Mouse (Mus musculus) limb, embryonic 10.5 days (tissue): ENCODE results near the gene Abhd17b. TPM values are rescaled to one million over a fixed set of nuclear protein-coding genes. Genes with fewer than 3 reads are reported as not detected.
"Not testable (repeated sequence)": the region's sequence is repeated elsewhere in the genome, so short reads cannot be mapped to it uniquely, and the experiment has no call there.

Experiments
- DNase-seq: peaks from one replicate; pipeline ENCODE4 v3.0.0-alpha.2; 2017; ENCODE audit warnings: low spot score
- H3K27ac ChIP-seq: fragments of 300-500 bp; sonication (generic); 2 replicates; pipeline ENCODE4 v1.5.1; 2016; ENCODE audit warnings: mild to moderate bottlenecking
- H3K27me3 ChIP-seq: fragments of 300-500 bp; sonication (generic); 2 replicates; pipeline ENCODE4 v1.6.1; 2016; ENCODE audit warnings: low read depth, mild to moderate bottlenecking; ENCODE audit not compliant: poor library complexity, severe bottlenecking
- H3K36me3 ChIP-seq: fragments of 300-500 bp; sonication (generic); 2 replicates; pipeline ENCODE4 v1.6.1; 2016; ENCODE audit warnings: mild to moderate bottlenecking, moderate library complexity
- H3K4me1 ChIP-seq: fragments of 300-500 bp; sonication (generic); 2 replicates; pipeline ENCODE4 v1.6.1; 2016
- H3K4me3 ChIP-seq: fragments of 300-500 bp; sonication (generic); 2 replicates; pipeline ENCODE4 v1.5.1; 2016; ENCODE audit warnings: mild to moderate bottlenecking, moderate library complexity
- H3K9me3 ChIP-seq: fragments of 300-500 bp; sonication (generic); replicated peaks from 2 replicates; pipeline ENCODE4 v1.6.1; 2016; ENCODE audit warnings: mild to moderate bottlenecking
- WGBS: fragments of 180-500 bp; shearing (Covaris S2); methylation state at CpG from one replicate; pipeline ENCODE4 v1.1.7; 2016; 5-methylcytosine and 5-hydroxymethylcytosine counted together
- polyA plus RNA-seq: library from polyadenylated mRNA; unstranded; fragments of >200 nt; fragmentation: Nextera tagmentation; extraction: Ambion mirVana; gene quantifications from 2 replicates; pipeline ENCODE4 v1.2.1, GENCODE M21; 2016

Gene Abhd17b
- polyA plus RNA-seq = 23.8 and 28.8 TPM in 2 replicates

DNA sequence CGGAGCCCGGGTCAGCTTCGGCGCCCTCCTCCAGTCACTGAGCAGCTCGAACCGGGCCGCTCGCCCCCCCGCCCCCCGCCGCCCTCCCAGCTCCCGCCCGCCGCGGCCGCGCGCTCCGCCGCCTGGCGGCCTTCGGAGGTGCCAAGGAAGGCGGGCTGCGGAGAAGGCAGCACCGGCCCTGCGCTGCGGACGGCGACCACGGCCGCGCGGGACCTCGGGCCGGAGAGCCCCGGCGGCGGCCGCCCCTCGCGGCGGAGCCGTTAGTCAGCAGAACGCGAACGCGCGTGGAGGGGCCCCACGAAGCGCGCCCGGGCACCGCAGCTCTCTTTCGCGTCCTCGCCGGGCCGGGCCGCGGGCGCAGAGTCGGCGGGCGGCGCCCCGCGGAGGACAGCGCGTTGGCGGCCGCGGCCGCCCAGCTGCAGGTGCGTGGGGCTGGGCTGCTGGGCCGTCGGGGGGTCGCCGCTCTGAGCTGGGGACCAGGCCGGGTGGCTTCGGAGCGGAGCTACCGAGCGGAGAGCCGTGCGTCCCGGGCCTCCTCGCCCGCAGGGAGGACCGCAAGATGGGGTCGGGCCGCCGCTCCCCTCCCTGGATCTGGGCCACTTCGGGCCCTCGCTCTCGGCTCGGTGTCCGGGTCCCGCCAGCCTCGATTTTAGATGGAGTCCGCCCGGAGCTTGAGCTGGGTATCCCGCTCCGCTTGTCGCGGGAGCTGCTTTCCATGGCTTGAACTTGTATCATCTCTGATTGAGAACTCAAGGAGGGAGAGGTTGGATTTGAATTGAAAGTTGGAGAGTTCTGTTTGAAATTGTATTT is at the start of gene Abhd17b:
Gene Abhd17b (plus strand): TSS at position 14 of the 810 bp plus-strand sequence.
- under 1% methylated on average over 71 of the region's 105 CpGs for WGBS
- Histone ChIP-seq H3K36me3 (no peaks in the 10 kb centered on the region), H3K27ac (peak within 1 kb of the TSS; percentile 98), H3K9me3 (no peaks in the 10 kb centered on the region), H3K4me3 (peak within 1 kb of the TSS; percentile 95), H3K27me3 (no peaks in the 10 kb centered on the region), H3K4me1 (peaks cover 19% of the 10 kb centered on the region)
- DNase-seq = peak; percentile 67

DNA sequence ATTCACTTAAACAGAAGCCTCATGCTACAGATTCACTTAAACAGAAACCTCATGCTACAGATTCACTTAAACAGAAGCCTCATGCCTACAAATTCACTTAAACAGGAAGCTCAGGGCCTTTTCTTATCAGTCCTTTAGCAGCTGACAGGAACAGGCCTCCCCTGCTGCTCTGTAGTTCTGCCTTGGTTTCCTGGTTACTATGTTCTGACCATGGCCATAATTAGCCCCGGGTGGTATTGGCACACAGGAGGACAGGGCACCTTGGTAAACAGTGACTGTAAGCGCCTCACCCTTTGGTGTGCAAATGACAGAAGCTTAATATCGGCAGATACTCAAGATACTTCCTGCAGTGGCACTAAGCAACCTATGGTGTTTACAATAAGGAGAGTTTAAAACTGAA is 49.1 kb upstream of the Abhd17b start:
- no peaks in the 10 kb centered on the region for H3K9me3 ChIP-seq
- H3K27me3 ChIP-seq = no peaks in the 10 kb centered on the region
- DNase-seq = no peak
- no peak overlapping the region for H3K27ac ChIP-seq
- H3K4me1 ChIP-seq = no peaks in the 10 kb centered on the region
- 0 out of 2 replicates have a peak, but pooled peaks cover 3% of the 10 kb centered on the region for H3K36me3 ChIP-seq
- 81% methylated on average over 3 of the region's 3 CpGs for WGBS
- no peak overlapping the region for H3K4me3 ChIP-seq

DNA sequence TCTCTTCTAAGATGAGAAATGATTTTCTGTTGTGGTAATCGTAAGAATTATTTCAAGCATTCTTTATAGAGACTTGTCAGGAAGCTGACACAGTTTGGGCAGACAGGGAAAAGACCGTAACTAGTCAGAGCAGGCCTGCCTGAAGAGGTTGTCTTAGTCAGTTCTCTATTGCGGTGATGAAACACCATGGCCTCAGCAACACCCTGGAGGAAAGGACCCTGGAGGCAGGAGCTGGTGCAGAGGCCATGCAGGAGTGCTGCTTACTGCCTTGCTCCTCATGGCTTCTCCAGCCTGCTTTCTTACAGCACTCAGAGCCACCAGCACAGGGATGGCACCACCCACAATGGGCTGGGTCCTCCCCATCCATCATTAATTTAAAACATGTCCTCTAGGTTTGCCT is 47.7 kb upstream of the Abhd17b start:
- Histone ChIP-seq H3K9me3 (no peaks in the 10 kb centered on the region), H3K27me3 (no peaks in the 10 kb centered on the region), H3K36me3 (0 out of 2 replicates have a peak, but pooled peaks cover 3% of the 10 kb centered on the region), H3K4me1 (no peaks in the 10 kb centered on the region), H3K27ac (no peak overlapping the region), H3K4me3 (no peak overlapping the region)
- WGBS = 91% methylated on average over 3 of the region's 3 CpGs
- DNase-seq = no peak

DNA sequence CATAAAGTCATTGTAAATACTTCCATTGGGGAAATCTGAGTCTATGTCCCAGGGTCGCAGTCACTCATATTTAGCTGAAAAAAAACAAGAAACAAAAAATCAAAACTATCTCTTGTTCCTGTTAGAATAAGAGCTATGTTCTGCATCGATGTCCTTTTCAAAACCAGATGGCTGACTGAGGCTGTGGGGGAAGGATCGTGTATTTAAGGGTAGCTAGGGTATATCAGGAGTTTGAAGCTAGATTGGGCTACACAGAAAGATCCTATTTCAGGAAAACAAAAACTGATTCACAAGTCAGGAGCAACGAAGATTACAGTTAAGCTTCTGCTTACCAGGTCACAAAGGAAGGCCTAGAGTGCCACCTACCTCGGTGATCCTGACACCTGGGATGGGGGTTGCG is 42.7 kb upstream of the Abhd17b start:
- H3K4me3 ChIP-seq = no peak overlapping the region
- no peaks in the 10 kb centered on the region for H3K36me3 ChIP-seq
- no peaks in the 10 kb centered on the region for H3K9me3 ChIP-seq
- H3K27me3 ChIP-seq = no peaks in the 10 kb centered on the region
- H3K27ac ChIP-seq = no peak overlapping the region
- no peak for DNase-seq
- 86% methylated on average over 6 of the region's 6 CpGs for WGBS
- no peaks in the 10 kb centered on the region for H3K4me1 ChIP-seq

DNA sequence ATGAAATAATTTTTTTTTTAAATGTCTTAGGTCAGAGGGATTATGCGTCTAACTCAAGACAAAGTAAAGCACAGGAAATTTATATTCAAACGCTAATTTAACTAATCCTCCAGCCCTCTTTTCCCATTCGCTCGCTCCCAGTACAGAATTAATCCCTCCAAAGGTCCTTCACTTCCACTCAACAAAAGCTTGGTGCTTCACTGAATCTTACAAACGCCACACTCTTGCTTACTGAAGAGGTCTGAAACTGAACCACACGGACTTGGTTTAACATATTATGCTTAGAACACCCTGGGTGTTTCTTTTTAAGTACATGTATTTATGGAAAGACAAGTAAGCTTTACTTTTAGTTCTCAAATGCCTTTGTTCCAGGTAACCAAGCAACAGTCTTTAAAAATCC is 41.7 kb upstream of the Abhd17b start:
- 71% methylated on average over 6 of the region's 6 CpGs for WGBS
- Histone ChIP-seq H3K4me1 (no peaks in the 10 kb centered on the region), H3K36me3 (no peaks in the 10 kb centered on the region), H3K4me3 (no peak overlapping the region), H3K27ac (no peak overlapping the region), H3K9me3 (no peaks in the 10 kb centered on the region), H3K27me3 (no peaks in the 10 kb centered on the region)
- DNase-seq = no peak

DNA sequence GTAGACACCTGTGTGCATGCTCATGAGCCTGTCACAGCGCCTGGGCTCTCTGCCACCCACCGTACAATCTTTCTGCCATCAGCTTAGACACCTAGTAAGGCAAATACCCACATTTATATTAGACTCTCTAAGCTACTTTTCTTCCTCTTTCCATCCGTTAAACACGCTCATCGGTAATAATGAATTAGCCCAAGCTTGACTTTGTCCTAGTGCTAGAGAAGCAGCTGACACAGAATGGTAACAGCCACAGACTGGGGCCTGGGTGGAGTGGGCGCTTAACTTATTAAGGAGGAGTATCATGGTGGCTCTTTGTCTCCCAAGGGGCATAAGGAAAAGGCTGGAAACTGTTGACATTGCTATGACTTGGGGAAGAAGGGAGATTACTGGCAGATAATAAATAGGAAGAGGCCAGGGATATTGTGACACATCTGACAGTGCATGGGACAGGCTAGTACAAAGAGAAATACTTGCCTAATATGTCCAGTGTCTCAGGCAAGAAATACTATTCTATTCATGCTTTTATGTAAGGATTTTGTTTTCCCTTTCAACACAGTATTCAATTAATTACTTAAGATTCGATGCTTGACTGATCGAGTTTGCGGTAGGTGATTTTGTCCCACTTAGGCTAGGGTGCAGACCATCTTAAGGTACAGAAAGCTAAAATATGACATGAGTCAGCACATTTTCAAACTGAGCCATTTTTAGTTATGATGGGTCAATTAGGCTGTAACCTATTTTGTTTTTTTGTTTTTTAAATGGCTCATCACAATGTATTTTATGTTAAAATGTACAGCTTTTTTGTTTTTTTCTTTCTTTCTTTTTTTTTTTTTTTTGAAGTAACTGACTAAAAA is 41.0 kb upstream of the Abhd17b start:
- 93% methylated on average over 9 of the region's 9 CpGs for WGBS
- Histone ChIP-seq H3K27me3 (no peaks in the 10 kb centered on the region), H3K36me3 (no peaks in the 10 kb centered on the region), H3K4me3 (no peak overlapping the region), H3K9me3 (no peaks in the 10 kb centered on the region), H3K27ac (no peak overlapping the region), H3K4me1 (no peaks in the 10 kb centered on the region)
- no peak for DNase-seq

DNA sequence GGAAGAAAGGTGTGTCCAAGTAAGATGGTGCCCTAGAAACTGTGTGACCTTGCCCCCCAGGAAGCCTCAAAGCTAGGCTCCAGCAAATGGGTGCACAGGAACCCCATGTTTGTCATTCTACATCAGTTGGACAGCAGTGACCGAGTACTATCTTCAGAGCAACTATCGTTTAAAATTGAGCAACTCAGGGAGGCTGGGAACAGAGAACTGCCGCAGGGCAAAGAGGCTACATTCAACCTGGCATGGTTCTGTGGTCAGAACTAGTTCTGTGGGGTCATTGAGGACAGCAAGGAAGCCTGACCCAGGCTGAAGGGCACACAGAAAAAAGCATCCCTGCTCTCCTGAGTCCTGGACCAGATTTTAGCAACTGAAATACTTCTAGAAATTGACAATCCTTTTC is 37.2 kb upstream of the Abhd17b start:
- H3K4me1 ChIP-seq = no peaks in the 10 kb centered on the region
- no peaks in the 10 kb centered on the region for H3K27me3 ChIP-seq
- WGBS = 93% methylated on average over 3 of the region's 3 CpGs
- H3K9me3 ChIP-seq = no peaks in the 10 kb centered on the region
- H3K4me3 ChIP-seq = no peak overlapping the region
- H3K36me3 ChIP-seq = peaks cover 3% of the 10 kb centered on the region; the same call in 1 of the 2 replicates
- no peak for DNase-seq
- H3K27ac ChIP-seq = no peak overlapping the region

DNA sequence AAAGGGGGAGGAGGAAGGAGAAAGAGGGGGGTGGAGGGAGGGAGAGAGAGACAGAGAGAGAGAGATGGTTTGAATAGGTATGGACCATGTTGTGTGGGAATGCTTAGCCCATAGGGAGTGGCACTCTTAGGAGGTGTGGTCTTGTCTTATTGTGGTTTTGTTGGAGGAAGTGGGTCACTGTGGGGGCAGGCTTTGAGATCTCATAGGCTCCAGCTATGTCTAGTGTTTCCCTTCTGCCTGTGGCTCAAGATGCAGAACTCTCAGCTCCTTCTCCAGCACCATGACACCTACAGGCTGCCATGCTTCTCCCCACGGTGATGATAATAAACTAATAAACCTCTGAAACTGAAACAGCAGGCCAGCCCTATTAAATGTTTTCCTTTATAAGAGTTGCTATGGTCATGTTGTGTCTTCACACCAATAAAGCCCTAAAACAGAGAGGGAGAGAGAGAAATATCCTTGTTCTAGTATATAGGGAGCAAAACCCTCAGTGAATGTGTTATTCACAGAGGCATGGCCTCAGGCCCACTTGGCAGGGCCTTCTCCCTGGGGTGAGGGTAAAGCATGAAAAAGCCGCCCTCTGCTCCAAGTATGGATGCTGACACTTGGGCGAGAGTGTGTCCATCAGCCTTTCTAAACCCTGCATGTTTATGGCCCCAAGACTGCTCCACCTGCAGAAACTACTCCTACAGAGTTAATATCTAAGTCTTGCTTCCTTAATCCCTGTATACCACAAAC is 29.4 kb upstream of the Abhd17b start:
- Histone ChIP-seq H3K4me3 (no peak overlapping the region), H3K9me3 (no peaks in the 10 kb centered on the region), H3K4me1 (no peaks in the 10 kb centered on the region), H3K36me3 (no peaks in the 10 kb centered on the region), H3K27ac (no peak overlapping the region), H3K27me3 (no peaks in the 10 kb centered on the region)
- no peak for DNase-seq
- 79% methylated on average over 3 of the region's 3 CpGs for WGBS

DNA sequence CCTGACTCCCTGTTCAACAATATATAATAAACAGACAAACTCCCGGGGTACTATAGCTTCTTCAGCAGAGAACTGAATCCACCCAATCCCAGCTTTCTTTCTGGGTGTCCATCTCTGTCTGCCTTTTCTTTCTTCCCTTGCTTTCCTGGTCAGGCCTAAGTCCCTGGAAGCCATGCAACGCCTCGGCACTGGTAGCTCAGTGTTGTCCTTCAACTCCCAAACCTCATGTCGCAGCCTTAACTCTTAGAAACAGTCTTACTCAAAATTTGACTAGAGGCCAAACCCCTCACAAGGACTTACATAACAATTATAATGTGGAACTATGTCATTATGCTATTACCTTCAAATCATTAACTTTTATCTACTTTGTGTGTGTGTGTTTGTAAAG is 28.8 kb upstream of the Abhd17b start:
- peaks cover 1% of the 10 kb centered on the region; the same call in 1 of the 2 replicates for H3K4me1 ChIP-seq
- H3K36me3 ChIP-seq = no peaks in the 10 kb centered on the region
- no peak for DNase-seq
- H3K27ac ChIP-seq = no peak overlapping the region
- H3K9me3 ChIP-seq = no peaks in the 10 kb centered on the region
- WGBS = 88% methylated on average over 4 of the region's 4 CpGs
- H3K4me3 ChIP-seq = no peak overlapping the region
- no peaks in the 10 kb centered on the region for H3K27me3 ChIP-seq

DNA sequence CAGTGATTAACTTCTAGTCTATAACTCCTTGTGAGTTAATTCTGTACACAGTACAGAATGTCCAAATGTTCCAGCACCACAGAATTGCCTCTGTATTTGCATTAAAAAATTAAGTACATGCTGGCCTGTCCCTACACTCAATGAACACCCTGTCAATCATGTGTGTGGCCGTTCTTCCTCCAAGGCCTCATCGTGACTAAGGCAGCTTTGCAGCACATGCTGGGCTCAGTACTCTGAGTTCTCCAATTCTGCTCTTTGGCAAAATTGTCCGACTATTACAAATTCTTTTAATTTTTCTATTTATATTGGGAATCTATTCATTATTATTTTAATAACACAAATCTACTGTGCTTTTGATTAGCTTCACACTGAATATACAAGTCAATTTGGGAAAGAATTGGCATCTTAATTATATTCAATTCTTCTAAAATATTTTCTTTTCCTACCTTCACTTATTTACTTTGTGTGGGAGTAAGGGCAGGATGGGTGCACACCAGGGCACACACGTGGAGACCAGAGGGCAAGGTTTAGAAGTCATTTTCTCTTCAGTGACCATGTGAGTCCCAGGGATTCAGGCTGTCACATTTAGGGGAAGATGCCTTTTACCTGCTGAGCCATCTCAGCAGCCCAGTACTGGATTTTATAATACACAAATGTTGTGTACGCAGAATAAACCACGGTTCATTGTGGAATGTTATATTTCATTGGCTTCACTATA is 26.6 kb upstream of the Abhd17b start:
- no peaks in the 10 kb centered on the region for H3K36me3 ChIP-seq
- no peaks in the 10 kb centered on the region for H3K9me3 ChIP-seq
- no peak for DNase-seq
- H3K27ac ChIP-seq = no peak overlapping the region
- 91% methylated on average over 6 of the region's 6 CpGs for WGBS
- H3K4me1 ChIP-seq = peaks cover 19% of the 10 kb centered on the region
- H3K4me3 ChIP-seq = no peak overlapping the region
- no peaks in the 10 kb centered on the region for H3K27me3 ChIP-seq

DNA sequence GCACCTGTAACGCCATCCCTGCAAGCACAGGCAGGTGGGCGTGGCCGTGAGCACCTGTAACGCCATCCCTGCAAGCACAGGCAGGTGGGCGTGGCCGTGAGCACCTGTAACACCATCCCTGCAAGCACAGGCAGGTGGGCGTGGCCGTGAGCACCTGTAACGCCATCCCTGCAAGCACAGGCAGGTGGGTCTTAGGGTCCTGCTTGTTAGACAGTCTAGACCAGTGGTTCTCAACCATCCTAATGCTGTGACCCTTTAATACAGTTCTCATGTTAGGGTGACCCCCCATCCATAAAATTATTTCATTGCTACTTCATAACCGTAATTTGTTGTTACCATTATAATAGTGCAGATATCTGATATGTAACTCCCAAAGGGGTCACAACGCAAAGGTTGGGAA is 24.5 kb upstream of the Abhd17b start:
- not testable (repeated sequence) for H3K27ac ChIP-seq, H3K9me3 ChIP-seq, DNase-seq, H3K27me3 ChIP-seq, H3K36me3 ChIP-seq, H3K4me3 ChIP-seq
- H3K4me1 ChIP-seq = peaks cover 20% of the 10 kb centered on the region
- WGBS = 46% methylated on average over 11 of the region's 11 CpGs

DNA sequence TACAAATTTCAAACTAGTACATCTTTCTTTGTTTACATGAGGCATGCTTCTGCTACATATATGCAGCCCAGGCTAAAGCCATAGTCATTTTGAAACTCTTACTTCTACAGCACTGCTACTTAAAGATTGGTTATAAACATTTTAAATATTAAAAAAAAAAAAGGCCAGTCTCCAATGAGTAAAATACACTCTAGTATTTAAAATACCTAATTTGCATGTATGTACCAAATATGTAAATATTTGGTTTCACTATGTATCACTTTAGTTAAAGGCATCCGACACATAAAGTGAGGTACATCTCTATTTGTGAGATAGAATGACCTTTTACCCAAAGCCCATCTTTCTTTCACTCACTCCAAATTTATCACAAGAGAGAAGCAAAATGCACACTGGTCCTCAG is 24.0 kb upstream of the Abhd17b start:
- Histone ChIP-seq H3K36me3 (no peaks in the 10 kb centered on the region), H3K27ac (no peak overlapping the region), H3K9me3 (no peaks in the 10 kb centered on the region), H3K27me3 (no peaks in the 10 kb centered on the region), H3K4me1 (peaks cover 20% of the 10 kb centered on the region), H3K4me3 (no peak overlapping the region)
- 95% methylated on average over 1 of the region's 1 CpGs for WGBS
- DNase-seq = no peak
